Mouse (Mus musculus) neutrophil, adult 5-6 weeks (primary cell): ENCODE data around the gene Brwd1. TPM values are rescaled to one million over a fixed set of nuclear protein-coding genes. Genes with fewer than 3 reads are reported as not detected.
"Not testable (repeated sequence)": the region's sequence is repeated elsewhere in the genome, so short reads cannot be mapped to it uniquely, and the experiment has no call there.

Source experiments
- ATAC-seq: fragments of 151-379, 151-347 bp; 2 replicates; pipeline ENCODE4 v1.8.0; 2017; ENCODE audit warnings: mild to moderate bottlenecking, moderate TSS enrichment; ENCODE audit not compliant: insufficient number of reproducible peaks, poor library complexity, low FRiP score, severe bottlenecking; ENCODE audit errors: extremely low read depth
- total RNA-seq: library from RNA; stranded (forward); fragments of 200-1000 nt; gene quantifications from 2 replicates; pipeline ENCODE4 v1.2.3, GENCODE M21; 2017

Brwd1 gene
- total RNA-seq = 507 and 521 TPM in 2 replicates

- peak; percentile 46 for ATAC-seq
Measured at GRCm38 (mm10) chr16:96082301-96083178, at the start of gene Brwd1. TSS of gene Brwd1 (minus strand) at chr16:96082526.

- ATAC-seq = no peak
Measured at GRCm38 (mm10) chr16:96128466-96128865, 46.1 kb upstream of the Brwd1 start.

GRCm38 (mm10) chr16:96127657-96128344, 45.5 kb upstream of the Brwd1 start, which contains the start of gene Hmgn1:
TSS of gene Hmgn1 (minus strand) at chr16:96127729.
- ATAC-seq = peak; percentile 83

- ATAC-seq = 0 out of 2 replicates have a peak, but pooled peaks have one; percentile 2
Measured at GRCm38 (mm10) chr16:96127288-96127656, 44.9 kb upstream of the Brwd1 start.

- ATAC-seq = no peak
Measured at GRCm38 (mm10) chr16:96126684-96127171, 44.4 kb upstream of the Brwd1 start.

- no peak for ATAC-seq
Measured at GRCm38 (mm10) chr16:96120022-96120623, 37.8 kb upstream of the Brwd1 start.

- no peak for ATAC-seq
Measured at GRCm38 (mm10) chr16:96114729-96115128, 32.4 kb upstream of the Brwd1 start.

GRCm38 (mm10) chr16:96112769-96113168, 30.4 kb upstream of the Brwd1 start:
- no peak for ATAC-seq

- ATAC-seq = peak; percentile 34; the same call in 1 of the 2 replicates
Measured at GRCm38 (mm10) chr16:96110655-96111345, 28.5 kb upstream of the Brwd1 start.

GRCm38 (mm10) chr16:96109673-96110072, 27.3 kb upstream of the Brwd1 start:
- peak; percentile 79 for ATAC-seq

GRCm38 (mm10) chr16:96103036-96103435, 20.7 kb upstream of the Brwd1 start:
- no peak for ATAC-seq

GRCm38 (mm10) chr16:96097811-96098210, 15.5 kb upstream of the Brwd1 start:
- not testable (repeated sequence) for ATAC-seq

GRCm38 (mm10) chr16:96095966-96096365, 13.6 kb upstream of the Brwd1 start:
- ATAC-seq = no peak

GRCm38 (mm10) chr16:96091515-96092504, 9.5 kb upstream of the Brwd1 start:
- ATAC-seq = no peak

GRCm38 (mm10) chr16:96088120-96088519, 5.8 kb upstream of the Brwd1 start:
- ATAC-seq = no peak

- no peak for ATAC-seq
Measured at GRCm38 (mm10) chr16:96087436-96087835, 5.1 kb upstream of the Brwd1 start.

GRCm38 (mm10) chr16:96087001-96087400, 4.7 kb upstream of the Brwd1 start:
- ATAC-seq = peak; percentile 45

GRCm38 (mm10) chr16:96085597-96085996, 3.3 kb upstream of the Brwd1 start:
- peak; percentile 40; the same call in 1 of the 2 replicates for ATAC-seq
